Mouse (Mus musculus) c-Kit-positive CD71-positive TER-119-negative erythroid progenitor cells, embryonic 14.5 days (primary cell): ENCODE data around the gene Trak1.

ENCODE experiments used
- DNase-seq: peaks from one replicate; pipeline ENCODE4 v3.0.0-alpha.2; 2013; ENCODE audit warnings: low read depth

Gene Trak1

GRCm38 (mm10) chr9:121394882-121395281, 97.6 kb downstream of the Trak1 start:
- DNase-seq = no peak

GRCm38 (mm10) chr9:121395812-121396211, 98.5 kb downstream of the Trak1 start:
- no peak for DNase-seq

- DNase-seq = no peak
Measured at GRCm38 (mm10) chr9:121398100-121398760, 100.9 kb downstream of the Trak1 start.

GRCm38 (mm10) chr9:121398761-121399160, 101.5 kb downstream of the Trak1 start:
- no peak for DNase-seq

GRCm38 (mm10) chr9:121400608-121401007, 103.3 kb downstream of the Trak1 start:
- no peak for DNase-seq

GRCm38 (mm10) chr9:121403157-121403671, 105.9 kb downstream of the Trak1 start:
- DNase-seq = no peak

GRCm38 (mm10) chr9:121403699-121404098, 106.4 kb downstream of the Trak1 start:
- no peak for DNase-seq

GRCm38 (mm10) chr9:121405088-121405681, 107.9 kb downstream of the Trak1 start:
- no peak for DNase-seq

- no peak for DNase-seq
Measured at GRCm38 (mm10) chr9:121405792-121406191, 108.5 kb downstream of the Trak1 start.

GRCm38 (mm10) chr9:121414237-121414636, 116.9 kb downstream of the Trak1 start:
- DNase-seq = no peak

- DNase-seq = no peak
Measured at GRCm38 (mm10) chr9:121415626-121416241, 118.4 kb downstream of the Trak1 start.

- no peak for DNase-seq
Measured at GRCm38 (mm10) chr9:121416460-121416859, 119.2 kb downstream of the Trak1 start.

GRCm38 (mm10) chr9:121416872-121417637, 119.8 kb downstream of the Trak1 start:
- no peak for DNase-seq

- DNase-seq = no peak
Measured at GRCm38 (mm10) chr9:121419011-121419410, 121.7 kb downstream of the Trak1 start.

GRCm38 (mm10) chr9:121419573-121419972, 122.3 kb downstream of the Trak1 start:
- no peak for DNase-seq

- no peak for DNase-seq
Measured at GRCm38 (mm10) chr9:121420817-121421216, 123.5 kb downstream of the Trak1 start.

- no peak for DNase-seq
Measured at GRCm38 (mm10) chr9:121422402-121422801, 125.1 kb downstream of the Trak1 start.

GRCm38 (mm10) chr9:121423621-121424020, 126.3 kb downstream of the Trak1 start:
- no peak for DNase-seq

- DNase-seq = no peak
Measured at GRCm38 (mm10) chr9:121424281-121425164, 127.2 kb downstream of the Trak1 start.

GRCm38 (mm10) chr9:121426451-121426850, 129.1 kb downstream of the Trak1 start:
- peak; percentile 88 for DNase-seq

- no peak for DNase-seq
Measured at GRCm38 (mm10) chr9:121426902-121427301, 129.6 kb downstream of the Trak1 start.
